22 mouse cellular contexts compared by ENCODE assay signal in the genomic region with DNA sequence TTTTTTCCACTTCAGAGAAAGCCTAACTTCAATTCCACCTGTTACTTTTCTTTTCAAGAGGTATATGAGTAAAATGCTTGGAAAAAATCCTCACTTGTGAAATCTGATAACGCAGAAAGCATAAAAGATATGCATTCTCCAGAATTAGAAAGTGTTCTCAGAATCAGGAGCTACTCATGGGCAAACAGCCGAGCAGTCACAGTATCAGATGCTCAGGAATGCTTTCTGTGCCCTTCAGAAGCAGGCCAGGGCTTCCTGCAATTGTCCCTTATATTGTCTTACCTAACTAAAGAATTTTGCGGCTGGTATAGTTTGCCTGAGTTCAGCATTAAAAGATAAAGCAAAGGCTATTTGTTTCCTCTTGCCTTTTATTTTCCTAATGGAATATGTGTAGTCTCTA.
A peak's percentile ranks its signal among the peaks of the same experiment; 100 is the strongest.
DNase-seq lines count a peak whose midpoint lies in the region; ATAC-seq and TF ChIP-seq lines count a peak whose summit lies in the region.
"Had no signal": no experiment of that assay in that cellular context is flagged by ENCODE, and none has a peak within 500 bp of the region (broad histone marks: within the 10 kb centered on the region; RNA-seq: fewer than 3 reads in every experiment).

No protein-coding gene starts in this region.

- no peak overlapping the region for H3K4me3 ChIP-seq in gastrocnemius, adult 2 months
- no peak overlapping the region for H3K4me3 ChIP-seq in lung, embryonic 14.5 days (ENCODE audit: low read depth, low read length)
- H3K4me3 ChIP-seq in lung, adult 2 months (replicated peaks; ENCODE audit: extremely low read depth, low read depth, low read length) = no peak overlapping the region
- no peak overlapping the region for H3K4me3 ChIP-seq in heart, embryonic 16.5 days (ENCODE audit: low read length)
- H3K4me3 ChIP-seq: embryonic facial prominence, embryonic 13.5 days; neural tube, embryonic 13.5 days had no signal

- peaks cover 4% of the 10 kb centered on the region; the same call in 1 of the 2 replicates for H3K4me1 ChIP-seq in lung, embryonic 14.5 days (ENCODE audit: insufficient read depth)
- peaks cover 11% of the 10 kb centered on the region; the same call in 1 of the 2 replicates for H3K4me1 ChIP-seq in lung, adult 2 months (ENCODE audit: control insufficient read depth, insufficient read depth, low read length)
- H3K4me1 ChIP-seq in heart, embryonic 16.5 days (ENCODE audit: control insufficient read depth, insufficient read depth, low read length) = peaks cover 50% of the 10 kb centered on the region

- peaks cover 17% of the 10 kb centered on the region; the same call in 1 of the 2 replicates for H3K36me3 ChIP-seq in lung, embryonic 14.5 days (ENCODE audit: insufficient read depth)
- no peaks in the 10 kb centered on the region for H3K36me3 ChIP-seq in heart, embryonic 16.5 days (ENCODE audit: control insufficient read depth, insufficient read depth)
- H3K36me3 ChIP-seq: embryonic facial prominence, embryonic 13.5 days had no signal

- H3K9me3 ChIP-seq in lung, embryonic 14.5 days (ENCODE audit: low read depth, low read length) = no peaks in the 10 kb centered on the region
- H3K9me3 ChIP-seq in heart, embryonic 16.5 days (replicated peaks; ENCODE audit: control insufficient read depth, low read length) = no peaks in the 10 kb centered on the region
- H3K9me3 ChIP-seq: embryonic facial prominence, embryonic 13.5 days; neural tube, embryonic 13.5 days had no signal

- 54% methylated on average over 3 of the region's 3 CpGs for WGBS in lung, embryonic 14.5 days
- 42% methylated on average over 3 of the region's 3 CpGs for WGBS in lung, adult 2 months
- WGBS in heart, embryonic 16.5 days = 25% methylated on average over 3 of the region's 3 CpGs

- TF ChIP-seq CTCF in gastrocnemius, adult 2 months (IDR thresholded peaks at IDR 0.05) = no peak
- no peak for TF ChIP-seq CTCF in lung, embryonic 14.5 days (IDR thresholded peaks at IDR 0.05; ENCODE audit: low read depth)
- TF ChIP-seq CTCF in lung, adult 2 months (IDR thresholded peaks at IDR 0.05; ENCODE audit: insufficient read depth, low read length) = no peak

- intact Hi-C loops in gastrocnemius, adult 2 months (cut with DNase I) = loop anchor here (5.0 kb wide), 1 partner anchor 70 kb away; a partner anchor contains a TSS
- intact Hi-C loops in gastrocnemius, postnatal 14 days (cut with DNase I; ENCODE audit: low total_unique reads) = no loop called here

- ATAC-seq in lung, embryonic 14.5 days (ENCODE audit: insufficient read depth) = no peak
- ATAC-seq in heart, embryonic 16.5 days (replicated peaks; ENCODE audit: extremely low read depth, insufficient read depth, low FRiP score) = peak; percentile 68; the same call in 1 of the 2 replicates
- ATAC-seq: CD4-positive, CD25-positive, alpha-beta regulatory T cell, adult 4 months; forebrain, embryonic 14.5 days; hindbrain, embryonic 16.5 days; intestine, embryonic 16.5 days; liver, postnatal 0 days; Patski had no signal

- no peak for TF ChIP-seq POLR2A in lung, adult 2 months (IDR thresholded peaks at IDR 0.05; ENCODE audit: borderline replicate concordance, extremely low read depth, low read depth, low read length)

- H3K27ac ChIP-seq in gastrocnemius, adult 2 months = peak overlapping the region; percentile 31; the same call in 1 of the 2 replicates
- peak overlapping the region; percentile 65; the same call in 1 of the 2 replicates for H3K27ac ChIP-seq in lung, embryonic 14.5 days (ENCODE audit: low read depth)
- peak overlapping the region; percentile 81 for H3K27ac ChIP-seq in heart, embryonic 16.5 days (ENCODE audit: low read length)
- H3K27ac ChIP-seq: embryonic facial prominence, embryonic 13.5 days; neural tube, embryonic 13.5 days had no signal

- H3K4me2 ChIP-seq in lung, embryonic 14.5 days = no peak overlapping the region
- H3K4me2 ChIP-seq in heart, embryonic 16.5 days (ENCODE audit: low read depth, low read length) = no peak overlapping the region
- H3K4me2 ChIP-seq: embryonic facial prominence, embryonic 13.5 days; neural tube, embryonic 13.5 days had no signal

- no peaks in the 10 kb centered on the region for H3K27me3 ChIP-seq in lung, embryonic 14.5 days (ENCODE audit: insufficient read depth, low read length)
- no peaks in the 10 kb centered on the region for H3K27me3 ChIP-seq in heart, embryonic 16.5 days (ENCODE audit: control insufficient read depth, insufficient read depth, low read length)
- H3K27me3 ChIP-seq: neural tube, embryonic 13.5 days; Patski had no signal

- no peak overlapping the region for H3K9ac ChIP-seq in lung, embryonic 14.5 days
- H3K9ac ChIP-seq in heart, embryonic 16.5 days (ENCODE audit: low read length) = no peak overlapping the region
- H3K9ac ChIP-seq: embryonic facial prominence, embryonic 13.5 days; liver, postnatal 0 days; neural tube, embryonic 13.5 days had no signal

- DNase-seq in gastrocnemius, adult 2 months = peak; percentile 27
- no peak for DNase-seq in gastrocnemius, postnatal 14 days
- DNase-seq in lung, embryonic 14.5 days = peak; percentile 42
- no peak for DNase-seq in lung, adult 2 months
- DNase-seq in skeletal muscle tissue, adult 2 months (ENCODE audit: low read depth, low spot score) = peak; percentile 25
- DNase-seq in layer of hippocampus, adult 11-12 months (ENCODE audit: low spot score) = no peak
- no peak for DNase-seq in right cerebral cortex, postnatal 10 days (ENCODE audit: low spot score in 2 of 2)
- DNase-seq: adrenal gland, postnatal 14 days; cerebellum, postnatal 10 days; kidney, postnatal 10 days; liver, postnatal 0 days; midbrain, embryonic 14.5 days; right cerebral cortex, adult 18-20 months; thymus, postnatal 25 days had no signal

Comparison
In these comparisons a context has a peak if more than half of its experiments do, and no peak if none do; other contexts are left out.
1. DNase-seq: peak in gastrocnemius, adult 2 months (single experiment), lung, embryonic 14.5 days (single experiment) and skeletal muscle tissue, adult 2 months (single experiment); none in gastrocnemius, postnatal 14 days (single experiment), lung, adult 2 months (single experiment), layer of hippocampus, adult 11-12 months (single experiment) and right cerebral cortex, postnatal 10 days (0 of 2).
2. H3K27ac ChIP-seq: peak in every context shown above with its lines; median percentile 81 in heart, embryonic 16.5 days; 65 in lung, embryonic 14.5 days; 31 in gastrocnemius, adult 2 months.